Mouse (Mus musculus): Measurements from ENCODE around the gene Mme. TPM values are rescaled to one million over a fixed set of nuclear protein-coding genes. Genes with fewer than 3 reads are reported as not detected.

The Mme gene
- total RNA-seq (2021), result 10 to 100 TPM in 1 of 2 experiments, 1 to 10 TPM in 1; 7.1 to 12.1 TPM
- long read RNA-seq, experiment 1, partial matches to known transcripts, result 1 of 6 reads
- long read RNA-seq, experiment 1, other reads (novel, unspliced or antisense), result 5 of 6 reads
- long read RNA-seq, experiment 2, partial matches to known transcripts, result 0 of 2 reads
- long read RNA-seq, experiment 2, other reads (novel, unspliced or antisense), result 2 of 2 reads

- DNase-seq (ENCODE audit: low spot score in 2 of 2), result no peak
These were observed at the start of gene Mme for GRCm38 (mm10) chr3:63241099-63241587. Gene Mme, plus strand, starts transcription at chr3:63241537.

- DNase-seq (ENCODE audit: low spot score in 2 of 2), result peak; percentile 2 to 20
These were observed 44.8 kb upstream of the Mme start for GRCm38 (mm10) chr3:63196565-63196964.

- DNase-seq (ENCODE audit: low spot score in 2 of 2), result no peak
These were observed 43.3 kb upstream of the Mme start for GRCm38 (mm10) chr3:63198026-63198425.

GRCm38 (mm10) chr3:63221867-63222591 is 19.3 kb upstream of the Mme start:
- DNase-seq (ENCODE audit: low spot score in 2 of 2), result no peak

- no peak for DNase-seq (ENCODE audit: low spot score in 2 of 2)
These were observed 17.7 kb upstream of the Mme start for GRCm38 (mm10) chr3:63223676-63224075.

- DNase-seq (ENCODE audit: low spot score in 2 of 2), result no peak
These were observed 5.4 kb upstream of the Mme start for GRCm38 (mm10) chr3:63235957-63236356.

- no peak for DNase-seq (ENCODE audit: low spot score in 2 of 2)
These were observed 2.4 kb downstream of the Mme start for GRCm38 (mm10) chr3:63243721-63244120.

GRCm38 (mm10) chr3:63272091-63272490 is 30.8 kb downstream of the Mme start:
- no peak for DNase-seq (ENCODE audit: low spot score in 2 of 2)

- DNase-seq (ENCODE audit: low spot score in 2 of 2), result no peak
These were observed 53.0 kb downstream of the Mme start for GRCm38 (mm10) chr3:63294316-63294715.

GRCm38 (mm10) chr3:63294791-63295190 is 53.5 kb downstream of the Mme start:
- DNase-seq (ENCODE audit: low spot score in 2 of 2), result no peak

GRCm38 (mm10) chr3:63295237-63295636 is 53.9 kb downstream of the Mme start:
- DNase-seq (ENCODE audit: low spot score in 2 of 2), result peak; percentile 11 to 15

- peak; percentile 29 to 36 for DNase-seq (ENCODE audit: low spot score in 2 of 2)
These were observed 54.4 kb downstream of the Mme start for GRCm38 (mm10) chr3:63295657-63296231.

GRCm38 (mm10) chr3:63296411-63296810 is 55.1 kb downstream of the Mme start:
- peak in 1 of 2 experiments; percentile 4 for DNase-seq (ENCODE audit: low spot score in 2 of 2)

- DNase-seq (ENCODE audit: low spot score in 2 of 2), result peak; percentile 73 to 78
These were observed 56.5 kb downstream of the Mme start for GRCm38 (mm10) chr3:63297787-63298186.

GRCm38 (mm10) chr3:63315211-63315760 is 73.9 kb downstream of the Mme start:
- no peak for DNase-seq (ENCODE audit: low spot score in 2 of 2)

- DNase-seq (ENCODE audit: low spot score in 2 of 2), result no peak
These were observed 76.2 kb downstream of the Mme start for GRCm38 (mm10) chr3:63317496-63317895.

GRCm38 (mm10) chr3:63325615-63326014 is 84.3 kb downstream of the Mme start:
- peak in 1 of 2 experiments; percentile 3 for DNase-seq (ENCODE audit: low spot score in 2 of 2)

GRCm38 (mm10) chr3:63340110-63340509 is 98.8 kb downstream of the Mme start:
- DNase-seq (ENCODE audit: low spot score in 2 of 2), result no peak

- no peak for DNase-seq (ENCODE audit: low spot score in 2 of 2)
These were observed 99.2 kb downstream of the Mme start for GRCm38 (mm10) chr3:63340546-63340945.

- no peak for DNase-seq (ENCODE audit: low spot score in 2 of 2)
These were observed 100.1 kb downstream of the Mme start for GRCm38 (mm10) chr3:63341481-63341880.

- no peak for DNase-seq (ENCODE audit: low spot score in 2 of 2)
These were observed 103.7 kb downstream of the Mme start for GRCm38 (mm10) chr3:63344998-63345397.

GRCm38 (mm10) chr3:63348893-63349426 is 107.6 kb downstream of the Mme start:
- DNase-seq (ENCODE audit: low spot score in 2 of 2), result no peak
